Mouse (Mus musculus): ENCODE measurements around the gene Plscr2.

DNA sequence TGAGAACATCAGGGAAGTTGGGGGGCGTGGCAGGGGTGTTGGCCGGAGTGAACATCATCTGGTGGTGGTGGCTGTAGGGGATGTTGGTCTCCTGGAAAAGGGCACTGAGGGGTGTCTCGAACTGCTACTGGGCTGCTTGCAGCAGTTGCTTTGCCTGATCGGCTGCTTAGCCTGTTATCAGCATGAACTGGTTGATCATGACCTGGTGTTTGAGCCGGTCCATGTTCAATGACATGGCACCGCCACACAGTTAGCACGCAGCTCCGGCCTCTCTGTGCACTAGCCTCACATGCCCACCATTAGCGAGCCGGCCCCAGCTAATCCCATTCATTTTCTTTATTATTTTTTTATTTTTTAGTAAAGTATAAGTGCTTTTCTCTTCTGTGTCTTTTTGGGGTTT, 59.4 kb downstream of the Plscr2 start:
- no peak for TF ChIP-seq CTCF (IDR thresholded peaks at IDR 0.05; ENCODE audit: borderline replicate concordance, control insufficient read depth, extremely low read depth, insufficient read depth, low read length, poor library complexity)
- TF ChIP-seq POLR2A (IDR thresholded peaks at IDR 0.05; ENCODE audit: control insufficient read depth, extremely low read depth, insufficient read depth, low read length, poor library complexity) = no peak

All from thymus, adult 2 months (tissue).